Mouse (Mus musculus): Measurements from ENCODE around the gene Man2a1. TPM values are rescaled to one million over a fixed set of nuclear protein-coding genes. Genes with fewer than 3 reads are reported as not detected.

Man2a1 gene
- total and polyA plus RNA-seq, 2 experiments from 2014 or later, result 3.2 to 19.0 TPM

DNA sequence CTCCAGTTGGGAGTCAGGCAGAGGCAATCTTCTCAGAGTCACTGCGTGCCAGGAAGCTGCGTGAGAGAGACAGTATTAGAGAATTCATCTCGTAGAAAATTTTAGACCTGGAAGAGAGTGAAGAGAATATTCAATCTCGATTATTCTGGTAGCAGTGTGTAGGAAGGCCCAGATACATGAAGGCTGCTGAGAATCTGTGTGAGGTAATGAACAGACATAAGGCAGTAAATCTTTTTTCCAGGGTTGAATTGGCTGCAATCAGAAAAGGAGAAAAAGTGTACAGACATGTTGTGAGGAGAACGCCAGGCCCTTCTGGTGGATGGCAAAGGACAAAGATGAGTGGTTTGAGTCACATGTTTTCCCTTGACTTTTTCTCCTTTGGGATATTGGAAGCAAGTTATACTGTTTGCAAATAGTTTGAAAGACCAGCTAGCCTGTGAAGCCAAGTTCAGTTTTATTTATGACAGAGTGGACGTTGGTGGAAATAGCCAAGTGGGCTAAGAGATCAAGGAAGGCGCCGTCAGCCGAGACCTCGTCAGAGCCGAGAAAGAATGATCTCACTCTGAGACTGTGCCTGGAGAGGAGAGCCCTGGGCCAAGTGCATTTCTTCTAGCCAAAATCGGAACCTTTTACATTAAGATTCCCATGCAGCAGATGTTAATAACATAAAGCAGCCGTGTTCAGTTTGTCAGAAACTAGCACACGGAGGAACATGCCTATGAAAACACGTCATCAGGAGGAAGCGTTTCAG, 11.8 kb downstream of the Man2a1 start:
- no peaks in the 10 kb centered on the region for H3K4me1 ChIP-seq (ENCODE audit: insufficient read depth, low read length)
- H3K36me3 ChIP-seq (ENCODE audit: insufficient read depth, low read length), result no peaks in the 10 kb centered on the region; the same call in 1 of the 2 replicates
- H3K4me3 ChIP-seq (ENCODE audit: low read depth, low read length), result no peak overlapping the region
- DNase-seq (ENCODE audit: low spot score) (no peak), ATAC-seq (ENCODE audit: low FRiP score) (no peak)
- H3K27me3 ChIP-seq (ENCODE audit: insufficient read depth, low read length), result no peaks in the 10 kb centered on the region
- TF ChIP-seq CTCF (IDR thresholded peaks at IDR 0.05), result no peak
- no peak overlapping the region for H3K9ac ChIP-seq (replicated peaks; ENCODE audit: low read length, poor library complexity, severe bottlenecking)
- 93% methylated on average over 16 of the region's 16 CpGs for WGBS
- no peak overlapping the region for H3K27ac ChIP-seq (ENCODE audit: low read depth, low read length)
- no peaks in the 10 kb centered on the region for H3K9me3 ChIP-seq (ENCODE audit: low read length)
- no peak overlapping the region for H3K4me2 ChIP-seq (ENCODE audit: low read depth, low read length, poor library complexity, severe bottlenecking)

DNA sequence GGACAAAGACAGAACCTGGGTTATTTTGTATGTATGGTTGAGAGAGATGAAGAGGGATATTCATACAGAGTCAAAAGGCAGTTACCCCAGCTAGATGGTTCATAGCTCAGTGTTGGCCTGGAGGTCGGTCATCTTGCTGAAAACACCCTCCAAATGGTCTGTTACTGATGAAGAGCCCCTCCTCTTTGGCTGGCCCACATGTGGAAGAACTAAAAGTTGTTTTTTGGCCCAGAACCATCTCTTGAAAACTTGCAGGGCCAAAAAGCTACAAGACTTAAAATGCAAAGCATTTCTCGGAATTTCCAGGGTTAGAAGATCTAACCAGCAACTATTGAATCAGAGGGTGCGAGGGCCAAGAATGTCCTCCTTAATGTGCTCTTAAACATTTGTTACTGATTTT, 12.4 kb downstream of the Man2a1 start:
- H3K36me3 ChIP-seq (ENCODE audit: insufficient read depth, low read length), result no peaks in the 10 kb centered on the region; the same call in 1 of the 2 replicates
- H3K9me3 ChIP-seq (ENCODE audit: low read length), result no peaks in the 10 kb centered on the region
- no peak for TF ChIP-seq CTCF (IDR thresholded peaks at IDR 0.05)
- no peaks in the 10 kb centered on the region for H3K4me1 ChIP-seq (ENCODE audit: insufficient read depth, low read length)
- H3K4me2 ChIP-seq (ENCODE audit: low read depth, low read length, poor library complexity, severe bottlenecking), result no peak overlapping the region
- 91% methylated on average over 3 of the region's 3 CpGs for WGBS
- no peak for DNase-seq (ENCODE audit: low spot score)
- no peak overlapping the region for H3K9ac ChIP-seq (replicated peaks; ENCODE audit: low read length, poor library complexity, severe bottlenecking)
- no peak overlapping the region for H3K4me3 ChIP-seq (ENCODE audit: low read depth, low read length)
- ATAC-seq (ENCODE audit: low FRiP score), result no peak
- H3K27ac ChIP-seq (ENCODE audit: low read depth, low read length), result no peak overlapping the region
- H3K27me3 ChIP-seq (ENCODE audit: insufficient read depth, low read length), result no peaks in the 10 kb centered on the region

DNA sequence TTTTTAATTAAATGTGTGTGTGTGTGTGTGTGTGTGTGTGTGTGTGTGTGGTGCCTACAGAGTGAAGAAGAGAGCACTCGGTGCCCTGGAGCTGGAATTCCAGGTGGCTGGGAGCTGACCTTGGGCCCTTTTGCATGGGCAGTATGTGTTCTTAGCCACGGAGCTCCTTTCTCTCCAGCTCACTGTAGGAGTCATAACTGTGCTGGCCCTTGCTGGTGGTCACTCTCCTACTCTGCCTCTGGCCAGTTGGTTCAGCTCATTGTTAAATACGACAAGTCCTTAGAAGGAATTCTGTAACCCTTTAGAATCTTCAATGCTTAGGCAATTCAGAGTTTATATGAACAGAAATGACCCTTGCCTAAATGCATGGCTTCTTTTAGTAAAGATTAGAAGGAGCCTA, 12.8 kb downstream of the Man2a1 start:
- H3K4me1 ChIP-seq (ENCODE audit: insufficient read depth, low read length), result no peaks in the 10 kb centered on the region
- no peaks in the 10 kb centered on the region for H3K27me3 ChIP-seq (ENCODE audit: insufficient read depth, low read length)
- no peak overlapping the region for H3K4me2 ChIP-seq (ENCODE audit: low read depth, low read length, poor library complexity, severe bottlenecking)
- TF ChIP-seq CTCF (IDR thresholded peaks at IDR 0.05), result no peak
- H3K4me3 ChIP-seq (ENCODE audit: low read depth, low read length), result no peak overlapping the region
- DNase-seq (ENCODE audit: low spot score) (no peak), ATAC-seq (ENCODE audit: low FRiP score) (no peak)
- H3K36me3 ChIP-seq (ENCODE audit: insufficient read depth, low read length), result no peaks in the 10 kb centered on the region; the same call in 1 of the 2 replicates
- H3K9ac ChIP-seq (replicated peaks; ENCODE audit: low read length, poor library complexity, severe bottlenecking), result no peak overlapping the region
- H3K9me3 ChIP-seq (ENCODE audit: low read length), result no peaks in the 10 kb centered on the region
- no peak overlapping the region for H3K27ac ChIP-seq (ENCODE audit: low read depth, low read length)
- WGBS, result 84% methylated on average over 3 of the region's 3 CpGs

DNA sequence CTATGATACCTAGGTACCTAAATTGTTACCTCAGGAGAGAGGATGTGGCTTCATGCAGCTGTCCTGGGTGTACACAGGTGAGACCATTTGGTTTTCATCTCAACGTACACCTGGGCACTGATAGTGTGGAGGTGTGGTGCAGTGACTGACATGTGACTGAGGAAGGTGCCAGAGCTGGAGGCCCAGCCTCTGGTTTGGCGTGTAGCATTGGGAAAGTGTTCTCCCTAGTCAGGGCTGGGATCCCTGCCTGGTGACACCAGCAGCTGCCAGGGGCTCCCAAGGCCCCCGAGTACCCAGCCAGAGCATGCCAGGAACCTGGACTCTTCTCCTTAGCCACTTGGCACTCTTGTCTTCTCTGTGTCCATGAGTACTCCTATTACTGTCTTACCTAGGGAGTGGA, 14.3 kb downstream of the Man2a1 start:
- Histone ChIP-seq H3K4me3 (ENCODE audit: low read depth, low read length) (no peak overlapping the region), H3K4me2 (ENCODE audit: low read depth, low read length, poor library complexity, severe bottlenecking) (no peak overlapping the region), H3K36me3 (ENCODE audit: insufficient read depth, low read length) (no peaks in the 10 kb centered on the region; the same call in 1 of the 2 replicates), H3K27me3 (ENCODE audit: insufficient read depth, low read length) (no peaks in the 10 kb centered on the region), H3K4me1 (ENCODE audit: insufficient read depth, low read length) (no peaks in the 10 kb centered on the region), H3K27ac (ENCODE audit: low read depth, low read length) (no peak overlapping the region), H3K9me3 (ENCODE audit: low read length) (no peaks in the 10 kb centered on the region), H3K9ac (replicated peaks; ENCODE audit: low read length, poor library complexity, severe bottlenecking) (no peak overlapping the region)
- no peak for ATAC-seq (ENCODE audit: low FRiP score)
- no peak for DNase-seq (ENCODE audit: low spot score)
- TF ChIP-seq CTCF (IDR thresholded peaks at IDR 0.05), result no peak
- 95% methylated on average over 3 of the region's 3 CpGs for WGBS

DNA sequence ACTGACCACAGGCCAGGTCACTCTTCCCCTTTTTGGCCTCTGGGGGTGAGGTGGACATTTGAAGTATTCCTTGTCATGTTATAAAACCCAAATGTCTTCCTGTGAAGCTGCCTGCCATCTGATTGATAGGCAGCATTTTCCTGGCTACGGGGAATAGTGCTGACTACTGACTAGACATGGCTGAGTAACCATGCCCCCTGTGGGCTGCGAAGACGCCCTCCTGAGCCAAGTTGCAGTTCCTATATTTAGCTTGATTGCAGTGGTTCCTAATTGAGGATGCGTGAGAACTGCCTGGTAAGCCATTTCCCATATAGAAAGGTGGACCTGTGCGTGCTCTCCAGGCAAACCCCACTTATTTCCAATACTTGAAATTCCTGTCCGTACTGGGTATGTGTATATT, 14.9 kb downstream of the Man2a1 start:
- Histone ChIP-seq H3K9me3 (ENCODE audit: low read length) (no peaks in the 10 kb centered on the region), H3K27ac (ENCODE audit: low read depth, low read length) (no peak overlapping the region), H3K9ac (replicated peaks; ENCODE audit: low read length, poor library complexity, severe bottlenecking) (no peak overlapping the region), H3K27me3 (ENCODE audit: insufficient read depth, low read length) (no peaks in the 10 kb centered on the region), H3K4me3 (ENCODE audit: low read depth, low read length) (no peak overlapping the region), H3K4me2 (ENCODE audit: low read depth, low read length, poor library complexity, severe bottlenecking) (no peak overlapping the region), H3K36me3 (ENCODE audit: insufficient read depth, low read length) (no peaks in the 10 kb centered on the region; the same call in 1 of the 2 replicates), H3K4me1 (ENCODE audit: insufficient read depth, low read length) (no peaks in the 10 kb centered on the region; the same call in 1 of the 2 replicates)
- WGBS, result 71% methylated on average over 6 of the region's 6 CpGs
- no peak for TF ChIP-seq CTCF (IDR thresholded peaks at IDR 0.05)
- DNase-seq (ENCODE audit: low spot score), result no peak
- no peak for ATAC-seq (ENCODE audit: low FRiP score)

DNA sequence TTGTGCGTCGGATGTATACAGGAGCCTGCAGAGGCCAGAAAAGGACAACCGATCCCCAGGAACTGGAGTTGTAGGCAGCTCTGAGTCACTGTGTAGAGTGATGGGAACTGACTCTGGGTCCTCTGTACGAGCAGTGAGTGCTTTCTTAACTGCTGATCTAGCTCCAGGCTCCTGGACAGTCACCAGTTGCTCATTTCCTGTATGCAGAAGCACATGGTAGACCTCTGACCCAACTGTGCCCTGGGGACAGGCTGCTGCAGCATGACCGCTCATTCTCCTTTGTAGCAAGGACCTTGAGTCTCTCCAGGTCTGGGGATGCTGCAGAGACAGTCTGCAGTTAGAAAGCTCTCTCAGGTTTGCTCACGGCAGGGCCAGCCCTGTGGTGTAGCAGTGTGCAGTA, 15.7 kb downstream of the Man2a1 start:
- no peaks in the 10 kb centered on the region for H3K27me3 ChIP-seq (ENCODE audit: insufficient read depth, low read length)
- no peak overlapping the region for H3K4me3 ChIP-seq (ENCODE audit: low read depth, low read length)
- H3K9ac ChIP-seq (replicated peaks; ENCODE audit: low read length, poor library complexity, severe bottlenecking), result no peak overlapping the region
- ATAC-seq (ENCODE audit: low FRiP score), result no peak
- no peaks in the 10 kb centered on the region; the same call in 1 of the 2 replicates for H3K36me3 ChIP-seq (ENCODE audit: insufficient read depth, low read length)
- no peak overlapping the region for H3K27ac ChIP-seq (ENCODE audit: low read depth, low read length)
- H3K9me3 ChIP-seq (ENCODE audit: low read length), result no peaks in the 10 kb centered on the region
- H3K4me1 ChIP-seq (ENCODE audit: insufficient read depth, low read length), result no peaks in the 10 kb centered on the region; the same call in 1 of the 2 replicates
- DNase-seq (ENCODE audit: low spot score), result no peak
- 96% methylated on average over 6 of the region's 6 CpGs for WGBS
- no peak overlapping the region for H3K4me2 ChIP-seq (ENCODE audit: low read depth, low read length, poor library complexity, severe bottlenecking)
- no peak for TF ChIP-seq CTCF (IDR thresholded peaks at IDR 0.05)

Measured in midbrain, postnatal 0 days (tissue).